Mouse (Mus musculus): ENCODE results near the gene Reep3. TPM values are rescaled to one million over a fixed set of nuclear protein-coding genes. Genes with fewer than 3 reads are reported as not detected.
A peak's percentile ranks its signal among the peaks of the same experiment; 100 is the strongest.

Gene Reep3
- polyA plus RNA-seq, 1 experiment from 2014 or later: 46.0 TPM

DNA sequence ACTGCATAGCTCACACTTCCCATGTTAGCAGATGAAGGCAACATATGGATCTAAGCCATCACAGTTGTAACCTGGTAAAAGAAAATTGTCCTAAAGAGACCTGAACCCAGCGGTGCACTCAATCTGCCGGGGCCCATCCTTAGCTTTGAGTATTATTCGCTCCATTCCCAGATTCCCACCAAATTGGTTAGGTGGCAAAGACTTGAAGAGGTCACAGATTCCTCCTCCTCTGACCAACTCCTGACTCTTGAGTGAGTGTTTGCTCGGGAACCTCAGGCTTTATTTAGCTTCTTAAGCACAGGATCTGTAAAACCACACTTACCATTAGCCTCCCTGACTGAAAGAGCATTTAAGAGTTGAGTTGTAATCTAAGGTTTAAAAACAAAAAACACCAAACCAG lies 24.1 kb downstream of the Reep3 start:
- Histone ChIP-seq H3K4me2 (replicated peaks) (no peak overlapping the region), H3K27ac (replicated peaks) (no peak overlapping the region), H3K4me1 (peaks cover 5% of the 10 kb centered on the region; the same call in 1 of the 2 replicates), H3K27me3 (no peaks in the 10 kb centered on the region), H3K9ac (replicated peaks) (no peak overlapping the region), H3K9me3 (0 out of 2 replicates have a peak, but pooled peaks cover 4% of the 10 kb centered on the region), H3K4me3 (no peak overlapping the region), H3K36me3 (0 out of 2 replicates have a peak, but pooled peaks cover 3% of the 10 kb centered on the region)
- ATAC-seq (ENCODE audit: low FRiP score, low read depth): no peak
- WGBS: 96% methylated on average over 4 of the region's 4 CpGs

DNA sequence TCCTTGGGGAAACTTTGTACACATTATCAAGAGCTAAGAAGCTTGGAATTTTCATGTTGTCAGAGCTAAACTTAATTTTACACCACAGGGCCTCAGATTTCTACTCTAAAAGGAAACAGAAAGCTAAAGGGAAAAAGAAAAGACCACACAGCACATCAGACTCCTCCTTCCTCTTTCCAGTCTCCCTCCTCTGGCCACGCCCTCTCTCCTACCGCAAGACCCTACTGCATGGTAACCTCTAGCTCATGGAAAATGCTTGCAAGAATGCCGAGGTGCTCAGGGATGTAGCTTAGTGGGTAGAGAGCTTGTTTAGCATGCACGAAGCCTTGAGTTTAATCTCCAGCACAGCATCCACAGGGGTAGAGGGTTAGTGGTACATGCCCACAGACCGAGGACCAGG lies 24.9 kb downstream of the Reep3 start:
- no peak overlapping the region for H3K4me3 ChIP-seq
- no peak overlapping the region for H3K9ac ChIP-seq (replicated peaks)
- ATAC-seq (ENCODE audit: low FRiP score, low read depth): no peak
- H3K27me3 ChIP-seq: no peaks in the 10 kb centered on the region
- H3K4me1 ChIP-seq: peaks cover 5% of the 10 kb centered on the region; the same call in 1 of the 2 replicates
- no peak overlapping the region for H3K4me2 ChIP-seq (replicated peaks)
- WGBS: 86% methylated on average over 5 of the region's 5 CpGs
- H3K36me3 ChIP-seq: 0 out of 2 replicates have a peak, but pooled peaks cover 3% of the 10 kb centered on the region
- 0 out of 2 replicates have a peak, but pooled peaks cover 4% of the 10 kb centered on the region for H3K9me3 ChIP-seq
- H3K27ac ChIP-seq (replicated peaks): no peak overlapping the region

GRCm38 (mm10) chr10:67071389-67071788 lies 25.4 kb downstream of the Reep3 start:
- Histone ChIP-seq H3K27ac (replicated peaks) (no peak overlapping the region), H3K4me1 (peaks cover 2% of the 10 kb centered on the region), H3K36me3 (0 out of 2 replicates have a peak, but pooled peaks cover 3% of the 10 kb centered on the region), H3K9me3 (0 out of 2 replicates have a peak, but pooled peaks cover 4% of the 10 kb centered on the region), H3K4me3 (no peak overlapping the region), H3K4me2 (replicated peaks) (no peak overlapping the region), H3K9ac (replicated peaks) (no peak overlapping the region), H3K27me3 (no peaks in the 10 kb centered on the region)
- 86% methylated on average over 4 of the region's 4 CpGs for WGBS
- ATAC-seq (ENCODE audit: low FRiP score, low read depth): no peak

DNA sequence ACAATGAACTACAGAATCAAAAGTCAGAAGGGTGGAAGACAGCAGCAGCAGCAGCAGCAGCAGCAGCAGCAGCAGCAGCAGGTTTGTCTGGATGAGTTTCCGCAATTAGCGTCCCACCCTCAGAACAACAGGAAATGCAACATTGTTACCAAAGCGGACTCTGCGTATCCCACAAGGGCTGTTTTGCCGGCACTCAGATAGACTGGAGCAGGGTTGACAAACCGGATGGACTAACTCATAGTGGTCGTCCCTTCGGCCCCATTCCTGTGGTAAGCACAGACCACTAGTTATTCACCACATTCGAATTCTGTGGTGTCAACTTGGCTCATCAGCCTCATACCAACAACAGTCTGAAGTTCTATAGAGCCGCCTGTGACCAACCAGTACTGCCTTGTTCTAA lies 27.7 kb downstream of the Reep3 start:
- WGBS: 96% methylated on average over 10 of the region's 10 CpGs
- Histone ChIP-seq H3K4me2 (replicated peaks) (no peak overlapping the region), H3K9ac (replicated peaks) (no peak overlapping the region), H3K27ac (replicated peaks) (no peak overlapping the region), H3K27me3 (no peaks in the 10 kb centered on the region), H3K9me3 (0 out of 2 replicates have a peak, but pooled peaks cover 4% of the 10 kb centered on the region), H3K4me3 (no peak overlapping the region), H3K4me1 (peaks cover 13% of the 10 kb centered on the region; the same call in 1 of the 2 replicates), H3K36me3 (0 out of 2 replicates have a peak, but pooled peaks cover 3% of the 10 kb centered on the region)
- ATAC-seq (ENCODE audit: low FRiP score, low read depth): no peak

DNA sequence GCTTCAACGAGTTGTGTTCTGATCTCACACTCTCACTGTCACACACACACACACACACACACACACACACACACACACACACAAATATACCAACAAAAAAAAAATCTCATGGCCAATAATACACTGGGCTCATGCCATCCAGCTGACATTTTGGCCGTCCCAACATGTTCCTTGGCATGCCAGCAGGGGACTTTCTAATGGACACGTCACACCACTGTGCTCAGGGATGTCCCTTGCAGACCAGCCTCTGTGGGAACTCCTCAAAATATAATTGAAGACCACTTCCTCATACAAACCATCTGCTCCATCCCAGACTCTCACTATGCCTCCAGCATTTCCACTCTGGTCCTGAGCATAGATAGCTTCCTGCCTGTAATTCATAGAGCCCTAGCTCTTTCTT lies 30.3 kb downstream of the Reep3 start:
- Histone ChIP-seq H3K9ac (replicated peaks) (no peak overlapping the region), H3K27ac (replicated peaks) (peak overlapping the region; percentile 55), H3K4me2 (replicated peaks) (no peak overlapping the region), H3K27me3 (no peaks in the 10 kb centered on the region), H3K4me1 (peaks cover 20% of the 10 kb centered on the region), H3K4me3 (no peak overlapping the region), H3K9me3 (0 out of 2 replicates have a peak, but pooled peaks cover 4% of the 10 kb centered on the region), H3K36me3 (0 out of 2 replicates have a peak, but pooled peaks cover 3% of the 10 kb centered on the region)
- no peak for ATAC-seq (ENCODE audit: low FRiP score, low read depth)
- WGBS: 73% methylated on average over 3 of the region's 3 CpGs

GRCm38 (mm10) chr10:67065927-67066326 lies 30.8 kb downstream of the Reep3 start:
- Histone ChIP-seq H3K9ac (replicated peaks) (no peak overlapping the region), H3K4me3 (no peak overlapping the region), H3K27ac (replicated peaks) (peak overlapping the region; percentile 55), H3K4me2 (replicated peaks) (no peak overlapping the region), H3K9me3 (0 out of 2 replicates have a peak, but pooled peaks cover 4% of the 10 kb centered on the region), H3K36me3 (0 out of 2 replicates have a peak, but pooled peaks cover 3% of the 10 kb centered on the region), H3K27me3 (no peaks in the 10 kb centered on the region), H3K4me1 (peaks cover 21% of the 10 kb centered on the region)
- 37% methylated on average over 5 of the region's 5 CpGs for WGBS
- ATAC-seq (ENCODE audit: low FRiP score, low read depth): peak; percentile 54; the same call in 1 of the 2 replicates

GRCm38 (mm10) chr10:67065277-67065887 lies 31.4 kb downstream of the Reep3 start:
- Histone ChIP-seq H3K9me3 (0 out of 2 replicates have a peak, but pooled peaks cover 4% of the 10 kb centered on the region), H3K36me3 (0 out of 2 replicates have a peak, but pooled peaks cover 3% of the 10 kb centered on the region), H3K4me1 (peaks cover 21% of the 10 kb centered on the region), H3K27ac (replicated peaks) (peak overlapping the region; percentile 55), H3K27me3 (no peaks in the 10 kb centered on the region), H3K4me3 (no peak overlapping the region), H3K4me2 (replicated peaks) (no peak overlapping the region), H3K9ac (replicated peaks) (no peak overlapping the region)
- WGBS: 72% methylated on average over 7 of the region's 7 CpGs
- 0 out of 2 replicates have a peak, but pooled peaks have one; percentile 6 for ATAC-seq (ENCODE audit: low FRiP score, low read depth)

DNA sequence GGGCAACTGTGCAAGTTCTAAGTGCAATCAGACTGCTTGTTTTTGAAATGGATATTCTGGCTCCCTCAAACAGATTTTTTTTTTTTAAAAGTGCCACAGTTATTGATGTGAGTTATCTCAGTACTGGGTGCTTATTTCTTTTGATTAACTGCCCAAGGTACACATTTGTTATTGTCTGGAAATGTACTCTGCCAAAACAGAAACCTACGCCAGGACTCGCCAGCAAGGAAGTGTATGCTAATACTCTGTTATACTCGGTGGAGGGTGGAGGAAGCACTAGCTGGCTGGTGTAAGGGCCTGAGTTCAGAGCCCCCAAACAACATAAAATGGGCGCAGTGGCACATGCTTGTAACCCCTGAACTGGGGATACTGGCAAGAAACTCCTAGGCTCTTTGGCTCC lies 34.9 kb downstream of the Reep3 start:
- no peak overlapping the region for H3K4me3 ChIP-seq
- peaks cover 23% of the 10 kb centered on the region for H3K4me1 ChIP-seq
- H3K36me3 ChIP-seq: no peaks in the 10 kb centered on the region
- WGBS: 72% methylated on average over 4 of the region's 4 CpGs
- H3K4me2 ChIP-seq (replicated peaks): 0 out of 2 replicates have a peak overlapping the region, but pooled peaks have one; percentile 3
- peak overlapping the region; percentile 16 for H3K27ac ChIP-seq (replicated peaks)
- no peaks in the 10 kb centered on the region for H3K9me3 ChIP-seq
- ATAC-seq (ENCODE audit: low FRiP score, low read depth): no peak
- no peak overlapping the region for H3K9ac ChIP-seq (replicated peaks)
- no peaks in the 10 kb centered on the region for H3K27me3 ChIP-seq

GRCm38 (mm10) chr10:67061367-67061801 lies 35.4 kb downstream of the Reep3 start:
- no peak overlapping the region for H3K4me3 ChIP-seq
- H3K36me3 ChIP-seq: no peaks in the 10 kb centered on the region
- no peaks in the 10 kb centered on the region for H3K9me3 ChIP-seq
- H3K27ac ChIP-seq (replicated peaks): peak overlapping the region; percentile 16
- no peaks in the 10 kb centered on the region for H3K27me3 ChIP-seq
- ATAC-seq (ENCODE audit: low FRiP score, low read depth): no peak
- H3K4me1 ChIP-seq: peaks cover 22% of the 10 kb centered on the region
- no peak overlapping the region for H3K9ac ChIP-seq (replicated peaks)
- H3K4me2 ChIP-seq (replicated peaks): 0 out of 2 replicates have a peak overlapping the region, but pooled peaks have one; percentile 3
- 47% methylated on average over 10 of the region's 10 CpGs for WGBS

DNA sequence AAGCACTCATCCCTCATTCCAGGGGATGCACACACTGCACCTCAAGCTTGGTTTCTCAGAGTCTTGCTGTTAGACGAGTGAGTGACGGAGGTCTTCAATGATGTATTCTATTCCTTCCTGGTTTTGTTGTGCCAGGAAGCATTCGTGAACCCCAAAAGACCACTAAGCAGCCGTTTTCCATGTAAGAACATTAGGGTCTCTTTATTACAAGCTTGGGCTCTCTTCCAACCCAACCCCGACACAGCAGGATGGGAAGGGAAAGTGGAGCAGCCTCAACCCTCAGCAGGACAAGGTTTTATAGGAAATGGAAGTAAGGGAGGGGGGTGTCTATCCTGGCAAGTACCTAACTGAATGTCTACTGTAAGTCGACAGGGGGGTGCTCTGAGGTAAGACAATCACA lies 38.0 kb downstream of the Reep3 start:
- H3K9ac ChIP-seq (replicated peaks): no peak overlapping the region
- H3K9me3 ChIP-seq: no peaks in the 10 kb centered on the region
- H3K4me2 ChIP-seq (replicated peaks): no peak overlapping the region
- WGBS: 84% methylated on average over 6 of the region's 6 CpGs
- H3K4me3 ChIP-seq: no peak overlapping the region
- ATAC-seq (ENCODE audit: low FRiP score, low read depth): no peak
- H3K36me3 ChIP-seq: no peaks in the 10 kb centered on the region
- no peak overlapping the region for H3K27ac ChIP-seq (replicated peaks)
- peaks cover 18% of the 10 kb centered on the region for H3K4me1 ChIP-seq
- no peaks in the 10 kb centered on the region for H3K27me3 ChIP-seq

DNA sequence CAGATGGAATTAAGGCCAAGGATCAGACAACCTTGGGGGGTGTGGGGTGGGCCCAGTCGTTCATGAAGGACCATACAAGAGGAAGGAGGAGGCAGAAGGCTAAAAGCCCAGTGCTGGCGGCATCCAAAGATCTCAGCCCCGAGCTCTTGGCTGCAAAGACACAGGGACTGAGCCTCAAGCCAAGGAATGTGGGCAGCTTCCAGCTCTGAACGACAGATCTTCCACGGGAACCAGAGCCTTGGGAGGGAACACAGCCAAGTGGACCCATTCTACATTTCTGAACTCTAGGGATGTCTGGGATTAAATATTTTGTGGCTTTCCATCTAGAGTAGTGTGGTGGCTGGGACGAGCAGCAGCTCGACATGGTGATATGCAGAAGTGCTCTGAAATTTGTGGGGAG lies 38.4 kb downstream of the Reep3 start:
- no peak for ATAC-seq (ENCODE audit: low FRiP score, low read depth)
- WGBS: 82% methylated on average over 7 of the region's 7 CpGs

DNA sequence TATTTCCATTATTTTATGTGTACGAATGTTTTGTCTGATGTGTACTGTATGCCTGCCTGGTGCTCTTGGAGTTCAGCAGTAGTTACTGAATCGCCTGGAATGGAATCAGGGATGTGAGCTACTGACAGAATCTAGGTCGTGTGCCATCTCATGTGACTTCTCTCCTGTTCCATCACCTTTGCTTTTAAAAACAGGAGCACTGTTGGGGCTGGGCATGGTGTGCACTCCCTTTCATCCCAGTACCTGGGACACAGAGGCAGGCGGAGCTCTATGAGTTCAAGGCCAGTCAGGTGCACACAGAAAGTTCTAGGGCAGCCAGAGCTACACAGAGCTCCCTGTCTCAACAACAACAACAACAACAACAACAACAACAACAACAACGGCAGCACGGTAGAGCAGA lies 39.0 kb downstream of the Reep3 start:
- no peak overlapping the region for H3K4me3 ChIP-seq
- H3K9me3 ChIP-seq: no peaks in the 10 kb centered on the region
- no peak overlapping the region for H3K27ac ChIP-seq (replicated peaks)
- H3K27me3 ChIP-seq: no peaks in the 10 kb centered on the region
- no peaks in the 10 kb centered on the region for H3K36me3 ChIP-seq
- 91% methylated on average over 6 of the region's 6 CpGs for WGBS
- no peak overlapping the region for H3K4me2 ChIP-seq (replicated peaks)
- peaks cover 28% of the 10 kb centered on the region for H3K4me1 ChIP-seq
- H3K9ac ChIP-seq (replicated peaks): no peak overlapping the region
- ATAC-seq (ENCODE audit: low FRiP score, low read depth): no peak

More for the DNA sequence above, 38.4 kb downstream of the Reep3 start:
- H3K4me2 ChIP-seq (replicated peaks): no peak overlapping the region
- no peaks in the 10 kb centered on the region for H3K9me3 ChIP-seq
- no peak overlapping the region for H3K27ac ChIP-seq (replicated peaks)
- H3K4me1 ChIP-seq: peaks cover 22% of the 10 kb centered on the region
- no peaks in the 10 kb centered on the region for H3K36me3 ChIP-seq
- H3K27me3 ChIP-seq: no peaks in the 10 kb centered on the region
- no peak overlapping the region for H3K4me3 ChIP-seq
- H3K9ac ChIP-seq (replicated peaks): no peak overlapping the region
